Mouse (Mus musculus): ENCODE measurements at regions not wholly inside any gene's neighbourhood (a gene's known extent, or its start where the extent isn't known, plus 50 kb on each side); places are given as distances from the start of the nearest gene placed in this dataset.
"Not testable (repeated sequence)": the region's sequence is repeated elsewhere in the genome, so short reads cannot be mapped to it uniquely, and the experiment has no call there.

DNA sequence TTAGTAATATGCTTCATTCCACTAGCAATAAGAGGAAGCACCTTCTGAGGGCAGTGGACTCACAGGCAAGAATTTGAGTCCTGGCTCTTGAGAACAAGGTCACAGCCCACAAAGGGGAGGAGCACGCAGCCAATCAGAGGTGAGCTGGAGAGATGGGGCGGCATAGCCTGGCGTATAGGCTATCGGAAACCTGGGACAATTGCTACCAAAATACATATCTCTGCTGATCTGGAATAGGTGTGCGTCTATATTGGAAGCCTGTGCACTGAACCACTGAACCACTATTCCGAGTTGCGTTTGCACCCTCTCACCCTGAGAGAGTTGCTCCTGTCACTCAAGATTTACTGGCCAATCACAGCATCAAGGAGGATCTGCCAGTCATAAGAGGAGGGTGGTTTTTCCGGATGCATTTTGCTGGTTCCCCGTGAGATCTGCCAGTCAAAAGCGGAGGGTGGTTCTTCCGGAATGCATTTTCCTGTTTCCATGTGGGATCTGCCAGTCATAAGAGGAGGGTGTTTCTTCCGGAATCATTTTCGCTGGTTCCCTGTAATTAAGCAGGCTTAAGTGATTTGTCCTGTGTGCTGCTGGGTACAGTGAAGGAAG is 80.1 kb upstream of the Riok2 start:
- DNase-seq (ENCODE audit: low read depth, low spot score): peak; percentile 82
- WGBS: under 1% methylated on average over 13 of the region's 13 CpGs

DNA sequence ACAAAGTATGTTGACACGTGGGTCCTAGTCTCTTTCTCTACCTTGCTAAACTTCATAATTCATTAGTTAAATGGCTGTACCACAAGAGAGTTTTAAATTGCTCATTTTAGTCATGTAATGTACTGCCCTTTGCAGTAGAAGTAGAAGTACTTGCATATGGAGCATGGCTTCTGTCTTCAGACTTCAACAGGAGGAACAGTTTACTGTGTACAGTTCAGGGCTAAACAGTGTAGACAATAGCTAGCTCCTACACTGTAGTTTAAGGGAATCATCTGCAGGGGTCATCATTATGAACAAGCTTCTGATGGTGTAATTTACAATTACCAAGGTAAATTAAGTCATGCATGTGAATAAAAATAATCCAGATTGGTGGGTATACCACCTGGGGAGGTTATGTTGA is 79.1 kb upstream of the Riok2 start:
- WGBS: 2% methylated on average over 1 of the region's 1 CpGs
- DNase-seq (ENCODE audit: low read depth, low spot score): not testable (repeated sequence)

DNA sequence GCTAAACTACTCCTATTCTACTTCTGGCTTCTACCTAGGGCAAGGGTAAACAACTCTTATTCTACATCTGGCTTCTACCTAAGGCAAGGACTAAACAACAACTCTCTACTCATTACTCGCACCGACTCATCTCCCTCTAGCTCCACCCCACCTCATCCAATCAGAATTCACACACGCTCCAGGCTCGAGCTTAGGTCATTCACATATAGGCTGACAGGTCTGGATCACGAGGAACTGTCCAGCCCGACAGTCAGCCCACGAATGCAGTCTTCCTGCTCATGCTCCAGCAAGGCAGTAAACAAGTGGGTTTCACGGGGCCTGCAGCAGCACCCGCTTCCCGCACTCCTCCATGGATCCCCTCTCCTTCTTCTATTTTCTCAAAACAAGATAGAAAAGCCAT is 70.6 kb upstream of the Riok2 start:
- 97% methylated on average over 10 of the region's 10 CpGs for WGBS
- not testable (repeated sequence) for DNase-seq (ENCODE audit: low read depth, low spot score)

Measured in large intestine, adult 2 months (tissue).